Comparison of ENCODE assay signal across 8 mouse cellular contexts in the genomic region with DNA sequence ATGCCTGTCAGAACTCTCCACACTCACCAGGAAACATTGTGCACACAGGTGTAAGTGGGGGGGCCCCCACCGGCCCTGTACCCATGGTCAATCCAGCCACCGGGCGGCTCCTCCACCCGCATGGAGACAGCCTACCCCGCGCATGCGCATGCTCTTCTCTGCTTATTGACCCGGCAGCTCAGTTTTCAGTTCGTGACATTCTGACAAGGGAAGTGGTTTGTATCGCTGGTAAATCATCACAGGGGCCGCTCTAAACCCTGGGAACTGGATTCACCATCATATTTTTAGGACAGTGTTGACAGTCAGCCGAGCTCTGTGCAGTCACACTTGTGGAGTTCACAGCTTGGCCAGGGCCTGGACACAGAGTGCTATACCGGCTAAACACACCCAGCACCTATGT. TPM values are rescaled to one million over a fixed set of nuclear protein-coding genes. Genes with fewer than 3 reads are reported as not detected.
DNase-seq lines count a peak whose midpoint lies in the region; ATAC-seq lines count a peak whose summit lies in the region.

No protein-coding gene starts in this region.

- peak overlapping the region; percentile 24 for H3K4me3 ChIP-seq in heart, embryonic 16.5 days (ENCODE audit: low read length)
- H3K4me3 ChIP-seq in limb, embryonic 12.5 days (replicated peaks): no peak overlapping the region
- H3K4me3 ChIP-seq in forebrain, embryonic 12.5 days (replicated peaks): no peak overlapping the region

- no peaks in the 10 kb centered on the region for H3K27me3 ChIP-seq in heart, embryonic 16.5 days (ENCODE audit: control insufficient read depth, insufficient read depth, low read length)
- H3K27me3 ChIP-seq in limb, embryonic 12.5 days: peaks cover 7% of the 10 kb centered on the region; the same call in 1 of the 2 replicates
- no peaks in the 10 kb centered on the region for H3K27me3 ChIP-seq in forebrain, embryonic 12.5 days

- H3K27ac ChIP-seq in heart, embryonic 16.5 days (ENCODE audit: low read length): peak overlapping the region; percentile 69
- H3K27ac ChIP-seq in limb, embryonic 12.5 days: no peak overlapping the region; the same call in 1 of the 2 replicates
- no peak overlapping the region for H3K27ac ChIP-seq in forebrain, embryonic 12.5 days

- DNase-seq in T-cell, adult 2 months (ENCODE audit: low spot score): peak; percentile 89
- peak; percentile 59 for DNase-seq in cerebellum, adult 9-11 months
- peak; percentile 51 for DNase-seq in urinary bladder, adult 2 months (ENCODE audit: low spot score)
- no peak for DNase-seq in right cerebral cortex, postnatal 10 days (ENCODE audit: low spot score in 2 of 2)

- H3K4me1 ChIP-seq in heart, embryonic 16.5 days (ENCODE audit: control insufficient read depth, insufficient read depth, low read length): peaks cover 35% of the 10 kb centered on the region
- H3K4me1 ChIP-seq in limb, embryonic 12.5 days (replicated peaks): peaks cover 25% of the 10 kb centered on the region
- no peaks in the 10 kb centered on the region for H3K4me1 ChIP-seq in forebrain, embryonic 12.5 days

- H3K9me3 ChIP-seq in heart, embryonic 16.5 days (replicated peaks; ENCODE audit: control insufficient read depth, low read length): 0 out of 2 replicates have a peak, but pooled peaks cover 7% of the 10 kb centered on the region
- peaks cover 3% of the 10 kb centered on the region; the same call in 1 of the 2 replicates for H3K9me3 ChIP-seq in limb, embryonic 12.5 days
- H3K9me3 ChIP-seq in forebrain, embryonic 12.5 days: peaks cover 3% of the 10 kb centered on the region; the same call in 1 of the 2 replicates

- H3K36me3 ChIP-seq in heart, embryonic 16.5 days (ENCODE audit: control insufficient read depth, insufficient read depth): peaks cover 10% of the 10 kb centered on the region
- no peaks in the 10 kb centered on the region for H3K36me3 ChIP-seq in limb, embryonic 12.5 days
- 0 out of 2 replicates have a peak, but pooled peaks cover 2% of the 10 kb centered on the region for H3K36me3 ChIP-seq in forebrain, embryonic 12.5 days (replicated peaks)

- H3K9ac ChIP-seq in heart, embryonic 16.5 days (ENCODE audit: low read length): peak overlapping the region; percentile 22; the same call in 1 of the 2 replicates
- H3K9ac ChIP-seq in limb, embryonic 12.5 days (replicated peaks): no peak overlapping the region
- H3K9ac ChIP-seq in forebrain, embryonic 12.5 days: no peak overlapping the region

- peak; percentile 85 for ATAC-seq in heart, embryonic 16.5 days (replicated peaks; ENCODE audit: extremely low read depth, insufficient read depth, low FRiP score)
- ATAC-seq in limb, embryonic 12.5 days (ENCODE audit: insufficient number of reproducible peaks, insufficient read depth, low FRiP score, low TSS enrichment, low read depth): peak; percentile 66; the same call in 1 of the 2 replicates
- ATAC-seq in monocyte, adult 5-6 weeks (replicated peaks; ENCODE audit: insufficient number of reproducible peaks, low FRiP score, low TSS enrichment, poor library complexity, severe bottlenecking): peak; percentile 97
- ATAC-seq in forebrain, embryonic 12.5 days (ENCODE audit: low FRiP score): no peak

- WGBS in heart, embryonic 16.5 days: 28% methylated on average over 13 of the region's 13 CpGs
- 59% methylated on average over 13 of the region's 13 CpGs for WGBS in limb, embryonic 12.5 days
- 74% methylated on average over 13 of the region's 13 CpGs for WGBS in forebrain, embryonic 12.5 days

- H3K4me2 ChIP-seq in heart, embryonic 16.5 days (ENCODE audit: low read depth, low read length): peak overlapping the region; percentile 42
- H3K4me2 ChIP-seq in limb, embryonic 12.5 days: no peak overlapping the region
- no peak overlapping the region for H3K4me2 ChIP-seq in forebrain, embryonic 12.5 days

RNA-seq across cellular contexts. Expression of a gene that starts 36.0 kb away (rescaled TPM):
- 31.3 and 36.5 TPM in 2 replicates for polyA plus RNA-seq in heart, embryonic 16.5 days (2015; fragmentation: Nextera tagmentation; extraction: Ambion mirVana)
- 20.4 and 20.6 TPM in 2 replicates for polyA plus RNA-seq in limb, embryonic 12.5 days (2016; fragmentation: Nextera tagmentation; extraction: Ambion mirVana)
- 71.6 to 86.1 TPM (median 75.5 TPM) in 3 replicates for total RNA-seq in monocyte, adult 5-6 weeks (2017)
- polyA plus RNA-seq in urinary bladder, adult 2 months (2012; rRNA removed): 18.1 and 21.5 TPM in 2 replicates
- 16.6 and 17.3 TPM in 2 replicates for polyA plus RNA-seq in forebrain, embryonic 12.5 days (2016; fragmentation: Nextera tagmentation; extraction: Ambion mirVana)

RNA-seq across cellular contexts. Expression of a gene that starts 43.7 kb away (rescaled TPM):
- polyA plus RNA-seq in heart, embryonic 16.5 days (2015; fragmentation: Nextera tagmentation; extraction: Ambion mirVana): 7.1 and 7.7 TPM in 2 replicates
- polyA plus RNA-seq in limb, embryonic 12.5 days (2016; fragmentation: Nextera tagmentation; extraction: Ambion mirVana): 5.4 and 6.8 TPM in 2 replicates
- total RNA-seq in monocyte, adult 5-6 weeks (2017): 4.7 to 7.0 TPM (median 6.8 TPM) in 3 replicates
- 16.7 and 20.5 TPM in 2 replicates for polyA plus RNA-seq in urinary bladder, adult 2 months (2012; rRNA removed)
- polyA plus RNA-seq in forebrain, embryonic 12.5 days (2016; fragmentation: Nextera tagmentation; extraction: Ambion mirVana): 3.1 and 3.3 TPM in 2 replicates

RNA-seq across cellular contexts. Expression of a gene that starts 44.7 kb away (rescaled TPM):
- 10.1 and 15.1 TPM in 2 replicates for polyA plus RNA-seq in heart, embryonic 16.5 days (2015; fragmentation: Nextera tagmentation; extraction: Ambion mirVana)
- polyA plus RNA-seq in limb, embryonic 12.5 days (2016; fragmentation: Nextera tagmentation; extraction: Ambion mirVana): 4.0 and 5.5 TPM in 2 replicates
- 20.0 to 28.0 TPM (median 25.1 TPM) in 3 replicates for total RNA-seq in monocyte, adult 5-6 weeks (2017)
- 9.0 and 11.4 TPM in 2 replicates for polyA plus RNA-seq in urinary bladder, adult 2 months (2012; rRNA removed)
- 1.2 and 1.8 TPM in 2 replicates for polyA plus RNA-seq in forebrain, embryonic 12.5 days (2016; fragmentation: Nextera tagmentation; extraction: Ambion mirVana)

RNA-seq across cellular contexts. Expression of a gene that starts 51.8 kb away (rescaled TPM):
- not detected in 2 replicates for polyA plus RNA-seq in heart, embryonic 16.5 days (2015; fragmentation: Nextera tagmentation; extraction: Ambion mirVana)
- not detected in 2 replicates for polyA plus RNA-seq in limb, embryonic 12.5 days (2016; fragmentation: Nextera tagmentation; extraction: Ambion mirVana)
- total RNA-seq in monocyte, adult 5-6 weeks (2017): not detected in 3 replicates
- polyA plus RNA-seq in urinary bladder, adult 2 months (2012; rRNA removed): 0.15 TPM in 1 of 2 replicates, not detected in the other
- polyA plus RNA-seq in forebrain, embryonic 12.5 days (2016; fragmentation: Nextera tagmentation; extraction: Ambion mirVana): 0.36 TPM in 1 of 2 replicates, not detected in the other

RNA-seq across cellular contexts. Expression of a gene that starts 54.8 kb away (rescaled TPM):
- polyA plus RNA-seq in heart, embryonic 16.5 days (2015; fragmentation: Nextera tagmentation; extraction: Ambion mirVana): not detected in 2 replicates
- polyA plus RNA-seq in limb, embryonic 12.5 days (2016; fragmentation: Nextera tagmentation; extraction: Ambion mirVana): not detected in 2 replicates
- not detected in 3 replicates for total RNA-seq in monocyte, adult 5-6 weeks (2017)
- 0.01 and 0.04 TPM in 2 replicates for polyA plus RNA-seq in urinary bladder, adult 2 months (2012; rRNA removed)
- 4.4 and 4.7 TPM in 2 replicates for polyA plus RNA-seq in forebrain, embryonic 12.5 days (2016; fragmentation: Nextera tagmentation; extraction: Ambion mirVana)

Comparison
In these comparisons a context has a peak if more than half of its experiments do, and no peak if none do; other contexts are left out.
1. DNase-seq: peak in T-cell, adult 2 months (single experiment), cerebellum, adult 9-11 months (single experiment) and urinary bladder, adult 2 months (single experiment); none in right cerebral cortex, postnatal 10 days (0 of 2).